Mouse (Mus musculus): ENCODE data around the gene Ddx54.

GRCm38 (mm10) chr5:120563914-120564311, 48.6 kb upstream of the Ddx54 start:
- TF ChIP-seq CTCF (IDR thresholded peaks at IDR 0.05; ENCODE audit: control insufficient read depth, insufficient read depth, insufficient replicate concordance, low read depth, low read length) (no peak), POLR2A (IDR thresholded peaks at IDR 0.05; ENCODE audit: control insufficient read depth, low read depth, low read length) (no peak)

Measured in testis, adult 2 months (tissue).